Mouse (Mus musculus) thymus, postnatal 14 days (tissue): ENCODE results near the gene Tmem63b.
A peak's percentile ranks its signal among the peaks of the same experiment; 100 is the strongest.

Experiments used
- DNase-seq: peaks from one replicate; pipeline ENCODE4 v3.0.0; 2021

Tmem63b gene

GRCm38 (mm10) chr17:45702254-45702653 lies 15.5 kb upstream of the Tmem63b start:
- DNase-seq = no peak

GRCm38 (mm10) chr17:45701236-45701591 lies 14.5 kb upstream of the Tmem63b start:
- no peak for DNase-seq

- no peak for DNase-seq
Measured at GRCm38 (mm10) chr17:45700496-45701235, 14.0 kb upstream of the Tmem63b start.

DNA sequence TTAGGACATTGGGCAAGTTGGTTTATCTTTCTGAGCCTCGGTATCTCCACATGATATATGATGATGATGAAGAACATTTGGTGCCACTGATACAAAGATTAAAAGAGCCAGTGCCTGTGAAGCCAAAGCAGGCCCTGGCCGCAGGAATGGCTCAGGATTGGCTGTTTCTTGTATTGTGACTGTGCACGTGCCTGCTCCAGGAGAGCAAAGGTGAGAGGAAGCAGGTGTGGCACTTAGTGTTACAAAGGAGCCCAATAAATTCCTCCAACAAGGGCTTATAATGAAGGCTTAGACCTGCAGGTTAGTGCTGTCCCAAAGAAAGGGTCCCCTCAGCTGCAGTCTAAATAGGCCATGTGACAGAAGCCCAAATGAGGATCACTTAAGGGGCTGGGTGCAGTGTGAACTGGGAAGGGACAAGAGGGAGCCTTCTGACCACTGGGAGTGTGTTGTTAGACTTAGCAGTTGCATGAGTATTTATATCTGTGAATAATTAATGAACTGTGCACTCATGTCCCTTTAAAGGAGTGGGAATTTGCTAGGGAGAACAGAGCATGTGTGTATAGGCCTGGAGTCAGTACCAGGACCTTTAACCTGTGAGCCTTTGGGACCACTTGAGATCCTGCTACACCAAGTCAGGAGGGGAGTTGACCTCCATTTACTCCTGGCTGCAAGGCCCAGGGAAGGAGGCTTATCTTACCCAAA lies 12.5 kb upstream of the Tmem63b start:
- DNase-seq = no peak

DNA sequence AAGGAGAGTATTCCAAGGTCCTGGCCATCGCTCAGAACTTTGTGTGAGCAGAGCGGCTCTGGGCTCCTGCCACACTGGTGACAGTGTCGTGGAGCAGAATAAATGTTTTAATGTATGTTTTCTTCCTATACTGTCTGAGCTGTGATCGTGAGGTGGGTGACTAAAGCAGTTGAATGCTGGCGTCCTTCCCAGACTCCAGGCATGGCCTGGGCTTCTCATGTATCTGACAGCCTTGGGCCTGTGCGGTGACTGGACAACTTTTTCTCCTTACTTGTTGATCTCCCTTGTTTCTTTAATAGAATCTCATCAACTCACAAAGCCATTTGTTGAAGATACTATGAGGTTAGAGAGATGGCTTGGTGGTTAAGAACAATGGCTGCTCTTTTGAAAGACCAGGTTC lies 11.7 kb upstream of the Tmem63b start:
- no peak for DNase-seq

DNA sequence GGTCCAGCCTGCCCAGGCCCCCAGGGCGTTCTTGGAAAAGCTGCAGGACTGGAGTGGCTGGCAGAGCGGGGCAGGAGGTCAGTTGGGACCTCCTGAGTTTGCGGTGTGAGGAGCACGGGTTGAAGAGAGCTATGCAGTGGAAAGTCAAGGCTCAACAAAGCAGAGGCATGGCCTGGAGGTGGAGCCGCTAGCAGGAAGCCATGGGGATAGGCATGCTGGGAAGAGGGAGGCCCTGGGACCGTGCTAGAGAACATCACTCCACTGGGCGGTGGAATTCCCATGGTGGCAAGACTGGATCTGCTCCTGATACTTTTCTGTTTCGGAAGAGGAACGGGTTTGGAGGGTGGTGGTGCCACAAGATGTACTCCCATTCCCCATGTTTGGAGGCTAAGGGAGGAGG lies 10.3 kb upstream of the Tmem63b start:
- DNase-seq = no peak

DNA sequence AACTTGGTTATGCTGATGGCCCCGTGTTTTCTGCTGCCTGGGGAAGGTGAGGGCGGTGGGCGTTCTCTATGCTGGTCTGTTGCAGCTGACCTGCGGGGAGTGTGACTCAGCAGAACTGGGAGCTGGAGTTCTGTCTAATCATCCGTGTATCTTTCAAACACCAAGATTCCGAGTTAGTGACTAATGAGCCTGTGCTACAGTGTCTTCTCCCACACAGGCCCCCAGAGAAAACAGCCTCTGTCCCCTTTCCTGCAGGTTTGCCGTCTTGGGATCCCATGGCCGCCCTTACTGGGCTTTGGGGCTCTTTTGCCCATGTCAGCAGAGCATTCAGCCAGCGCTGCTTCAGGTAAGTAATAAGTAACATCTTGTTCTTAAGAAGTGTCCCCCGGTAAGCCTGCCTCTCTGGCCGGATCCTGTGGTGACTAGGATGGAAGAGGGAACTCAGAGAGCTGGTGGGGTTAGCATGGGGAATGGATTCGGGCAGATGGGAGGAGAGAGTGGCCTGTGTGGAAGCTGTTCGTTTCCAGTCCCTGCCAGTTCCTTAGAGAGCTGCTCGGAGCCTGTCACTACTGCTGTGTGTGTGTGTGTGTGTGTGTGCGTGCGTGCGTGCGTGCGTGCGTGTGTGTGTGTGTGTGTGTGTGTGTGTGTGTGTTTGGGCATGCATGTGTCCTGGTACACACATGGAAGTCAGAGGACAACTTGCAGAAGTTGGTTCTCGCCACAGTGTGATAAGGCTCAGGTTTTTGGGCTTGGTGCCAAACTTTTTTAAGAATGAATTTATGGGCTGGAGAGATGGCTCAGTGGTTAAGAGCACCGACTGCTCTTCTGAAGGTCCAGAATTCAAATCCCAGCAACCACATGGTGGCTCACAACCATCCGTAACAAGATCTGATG lies 8.8 kb upstream of the Tmem63b start:
- DNase-seq = no peak

DNA sequence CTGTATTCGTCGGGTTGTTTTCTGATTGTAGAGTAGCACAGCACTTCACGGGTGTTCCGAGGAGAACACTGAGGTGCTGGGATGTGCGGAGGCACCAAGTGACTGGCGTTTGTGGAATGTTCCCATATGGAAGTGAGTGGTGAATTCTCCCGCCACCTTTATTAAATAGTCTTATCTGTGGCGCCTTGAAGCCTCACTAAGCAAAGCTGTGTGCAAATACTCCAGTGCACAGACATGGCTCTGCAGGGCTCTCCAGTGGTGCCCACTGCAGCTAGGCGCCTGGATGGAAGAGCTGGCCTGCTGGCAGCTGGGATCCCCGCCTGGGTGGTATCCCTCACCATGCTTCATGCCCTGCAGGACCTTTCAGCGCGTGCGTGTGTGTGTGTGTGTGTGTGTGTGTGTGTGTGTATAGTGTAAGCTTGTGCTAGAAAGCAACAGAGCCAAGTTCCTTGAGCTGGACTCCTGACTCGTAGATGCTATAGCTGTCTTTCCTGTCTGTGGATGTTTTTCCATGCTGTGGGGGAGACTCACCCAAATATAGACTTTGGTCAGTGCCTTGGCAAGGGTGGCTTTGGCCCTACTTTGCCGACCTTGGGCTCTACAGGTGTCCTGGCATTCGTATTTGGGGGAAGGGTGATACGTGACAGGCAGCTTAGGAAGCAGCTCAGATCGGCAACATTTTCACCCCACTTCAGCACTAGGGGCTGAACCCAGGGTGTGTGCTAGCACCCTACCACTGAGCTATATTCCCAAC lies 7.3 kb upstream of the Tmem63b start:
- DNase-seq = no peak

- DNase-seq = no peak
Measured at GRCm38 (mm10) chr17:45692159-45692558, 5.5 kb upstream of the Tmem63b start.

- DNase-seq = no peak
Measured at GRCm38 (mm10) chr17:45690044-45690443, 3.3 kb upstream of the Tmem63b start.

DNA sequence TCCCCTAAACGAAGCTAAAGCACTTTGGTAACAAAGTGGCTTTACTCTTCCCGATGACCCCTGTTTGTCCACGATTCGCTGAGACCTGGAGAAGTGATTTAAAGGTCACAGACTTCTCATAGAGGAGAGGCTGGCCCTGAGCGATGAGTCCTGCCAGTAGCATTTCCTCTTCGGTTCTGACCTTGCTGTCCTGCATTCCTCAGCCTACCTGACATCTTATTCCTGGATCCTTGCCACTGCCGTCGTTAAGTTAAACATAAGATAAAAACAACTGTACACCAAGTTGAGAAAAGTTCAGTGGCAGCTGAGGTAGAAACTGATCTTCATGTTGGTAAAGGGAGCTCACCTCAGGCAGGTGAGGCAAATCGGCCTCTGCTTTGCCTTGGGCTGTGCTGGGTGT lies 2.4 kb upstream of the Tmem63b start:
- DNase-seq = no peak

- peak; percentile 96 for DNase-seq
Measured at GRCm38 (mm10) chr17:45686093-45686619, 549 bp downstream of the Tmem63b start, which contains the start of gene Mrpl14. Mrpl14 (plus strand) TSS chr17:45686322.

GRCm38 (mm10) chr17:45685171-45686092 lies 1.3 kb downstream of the Tmem63b start:
- DNase-seq = peak; percentile 62

DNA sequence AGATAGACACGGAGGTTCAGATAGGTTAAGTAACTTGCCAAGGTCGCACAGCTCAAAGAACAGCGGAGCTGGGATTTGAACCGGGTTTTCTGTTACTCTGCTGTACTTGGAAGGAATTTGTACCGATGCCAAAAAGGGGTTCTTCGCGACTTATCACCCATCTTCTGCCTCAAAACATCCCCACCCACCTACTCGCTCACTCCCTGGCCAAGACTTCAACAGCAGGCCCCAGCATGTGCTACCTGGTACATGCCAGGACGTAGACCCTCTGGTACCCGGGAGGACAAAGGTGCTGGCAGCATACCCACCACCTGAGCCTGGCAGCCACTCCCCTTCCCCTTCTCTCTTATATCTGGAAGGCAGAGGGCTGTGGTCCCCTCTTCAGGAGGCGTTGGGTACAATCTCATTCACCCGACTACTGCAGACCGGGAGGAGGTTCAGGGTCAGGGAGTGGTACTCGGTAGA lies 2.0 kb downstream of the Tmem63b start:
- no peak for DNase-seq

- no peak for DNase-seq
Measured at GRCm38 (mm10) chr17:45682843-45683242, 3.9 kb downstream of the Tmem63b start.

- DNase-seq = peak; percentile 28
Measured at GRCm38 (mm10) chr17:45681588-45681987, 5.1 kb downstream of the Tmem63b start.

DNA sequence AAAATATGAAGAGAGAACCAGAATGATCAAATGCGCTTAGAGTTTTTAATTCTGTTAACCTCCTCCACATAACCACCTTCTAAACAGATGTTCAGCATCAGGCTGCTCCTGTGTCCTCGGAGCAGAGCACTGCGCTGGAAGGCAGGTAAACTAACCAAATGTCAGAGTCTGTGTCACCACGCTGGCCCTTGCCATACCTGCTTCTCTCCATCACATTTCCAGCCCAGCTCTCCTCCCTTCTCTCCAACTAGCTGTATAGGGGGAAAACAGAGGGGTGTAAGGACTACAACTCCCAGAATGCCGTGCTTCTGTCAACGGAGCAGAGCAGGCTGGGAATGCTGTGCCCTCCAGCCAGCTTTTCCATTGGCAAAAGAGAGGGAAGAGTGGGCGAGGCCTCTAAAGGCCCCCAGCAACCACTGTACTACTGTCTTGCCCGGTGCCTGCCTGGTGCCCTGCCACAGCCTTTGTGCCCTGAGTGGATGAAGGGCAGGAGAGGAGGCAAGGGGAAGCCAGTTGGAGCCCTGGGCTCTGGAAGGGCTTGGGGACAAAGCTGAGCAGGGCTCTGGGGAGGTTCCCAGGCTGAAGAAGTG lies 6.2 kb downstream of the Tmem63b start:
- no peak for DNase-seq

DNA sequence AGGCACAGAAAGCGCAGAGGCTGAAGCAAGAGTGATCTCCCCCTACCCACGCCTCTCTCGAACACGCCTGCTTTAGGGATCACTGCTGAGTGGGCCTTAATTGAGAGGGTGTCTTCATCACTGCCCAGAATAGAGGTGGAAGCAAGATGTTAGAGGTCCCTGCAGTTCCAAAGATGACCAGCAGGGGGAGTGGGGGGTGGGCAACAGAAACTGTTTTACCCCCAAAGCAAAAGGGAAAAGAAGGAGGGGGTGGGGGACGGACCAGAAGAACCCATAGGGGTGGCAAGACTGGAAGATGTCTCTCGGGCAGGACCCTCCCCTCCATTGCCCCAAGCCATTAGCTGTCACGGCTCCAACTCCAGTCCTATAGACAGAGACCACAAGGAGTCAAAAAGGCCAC lies 8.6 kb downstream of the Tmem63b start:
- DNase-seq = peak; percentile 84

- no peak for DNase-seq
Measured at GRCm38 (mm10) chr17:45672598-45672997, 14.1 kb downstream of the Tmem63b start.

DNA sequence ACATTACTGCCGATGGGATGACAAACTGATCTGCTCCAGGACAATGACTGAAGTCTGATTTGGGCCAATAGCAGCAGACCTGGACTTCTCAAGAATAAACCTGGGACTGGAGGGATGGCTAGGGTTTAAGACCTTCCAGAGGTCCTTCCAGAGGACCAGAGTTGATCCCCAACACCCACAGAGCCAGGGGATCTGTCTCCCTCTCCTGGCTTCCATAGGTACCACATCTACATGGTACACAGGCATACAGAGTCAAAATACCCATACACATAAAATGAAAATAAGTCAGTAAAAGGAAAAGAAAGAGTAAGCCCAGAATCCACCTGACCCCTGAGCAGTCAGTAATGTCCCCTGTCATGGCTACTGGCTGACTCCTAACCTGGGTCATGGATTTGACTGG lies 14.9 kb downstream of the Tmem63b start:
- no peak for DNase-seq

DNA sequence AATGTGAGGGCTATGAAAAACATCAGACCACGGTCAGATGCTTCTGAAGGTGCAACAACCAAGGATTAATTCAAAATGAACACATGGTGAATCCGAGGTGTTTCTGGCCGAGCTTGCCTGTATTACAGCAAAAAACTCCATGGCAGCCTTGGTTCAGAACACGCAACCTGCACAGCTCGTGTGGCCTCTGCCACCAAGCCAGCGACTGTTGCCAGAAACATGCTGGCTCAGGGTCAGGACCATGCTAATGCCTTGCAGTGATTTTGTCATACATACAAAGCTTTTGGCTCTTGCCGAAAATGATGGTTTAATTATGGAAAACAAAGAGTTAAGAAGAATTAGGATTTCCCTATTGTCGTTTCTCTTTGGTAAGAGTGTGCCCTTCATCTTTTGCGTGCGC lies 18.7 kb downstream of the Tmem63b start:
- no peak for DNase-seq
